Mouse (Mus musculus) brain, embryonic 14.5 days (tissue): ENCODE data around the gene Mfsd4a.

ENCODE experiments used
- CTCF ChIP-seq: fragments of 200-500 bp; IDR thresholded peaks from 2 replicates; pipeline ENCODE4 v1.5.1; 2012; ENCODE audit warnings: inconsistent platforms, mild to moderate bottlenecking, moderate library complexity, borderline replicate concordance; ENCODE audit not compliant: insufficient read depth, insufficient read length; ENCODE audit errors: extremely low read depth
- POLR2A ChIP-seq: fragments of 200-500 bp; IDR thresholded peaks from 2 replicates; pipeline ENCODE4 v1.6.1; 2012; ENCODE audit warnings: mild to moderate bottlenecking, inconsistent platforms, borderline replicate concordance; ENCODE audit not compliant: poor library complexity, insufficient read depth, insufficient read length, severe bottlenecking; ENCODE audit errors: extremely low read depth

DNA sequence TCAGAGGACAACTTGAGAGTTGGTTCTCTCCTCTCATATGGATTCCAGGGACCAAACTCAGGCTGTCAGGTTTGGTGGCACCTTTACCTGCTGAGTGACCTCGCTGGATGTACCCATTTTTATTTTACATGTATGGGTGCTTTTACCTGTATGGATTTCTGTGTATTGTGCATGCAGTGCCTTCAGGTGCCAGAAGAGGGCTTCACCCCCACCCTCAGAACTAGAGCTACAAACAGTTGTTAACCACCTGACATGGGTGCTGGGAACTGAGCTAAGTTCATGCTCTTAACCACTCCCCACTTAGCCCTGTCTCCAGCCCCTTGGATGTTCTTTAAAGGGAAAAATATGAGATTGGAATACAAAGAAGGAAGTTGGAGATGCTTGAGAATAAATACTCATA lies 53.1 kb downstream of the Mfsd4a start:
- TF ChIP-seq CTCF: 0 out of 2 replicates have a peak, but pooled peaks have one; percentile 8
- TF ChIP-seq POLR2A: no peak
